Mouse (Mus musculus) CD8-positive naive resting alpha-beta T cell, adult 2 months (primary cell): ENCODE data around the gene Smg6.

Source experiments
- DNase-seq, 2 experiments: peaks; one replicate each; pipeline ENCODE4 v3.0.0; 2022; ENCODE audit warnings: low read depth in 2 of 2, low spot score in 2 of 2

Gene Smg6

DNA sequence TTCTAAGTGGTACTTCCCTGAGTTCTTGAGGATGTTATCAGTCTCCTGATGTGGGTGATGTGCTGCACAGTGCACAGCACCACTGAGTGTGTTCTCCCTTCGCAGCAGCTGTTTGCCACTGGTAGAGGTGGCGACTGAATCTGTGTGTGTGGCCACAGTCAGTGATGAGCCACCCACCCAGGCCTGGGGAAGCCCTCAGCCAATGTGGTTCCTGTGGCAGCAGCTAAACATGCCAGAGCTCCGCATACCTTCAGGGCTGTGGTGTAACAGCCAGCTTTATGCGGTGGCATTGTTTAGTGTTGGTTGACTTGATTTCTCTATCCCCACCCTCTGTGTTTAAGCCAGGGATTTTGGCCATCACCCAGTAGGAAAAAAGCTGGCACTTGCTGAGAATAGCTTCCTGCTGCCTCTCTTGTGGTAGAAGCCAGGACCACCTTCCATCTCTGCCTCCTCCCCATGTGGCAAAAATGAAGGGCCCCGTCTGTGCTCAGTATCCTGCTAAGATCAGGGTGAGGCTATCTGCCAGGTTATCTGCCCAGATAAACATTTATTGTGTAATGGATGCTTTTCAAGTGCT lies 177.2 kb downstream of the Smg6 start:
- no peak for DNase-seq

GRCm38 (mm10) chr11:75106614-75107013 lies 181.0 kb downstream of the Smg6 start:
- DNase-seq: no peak

DNA sequence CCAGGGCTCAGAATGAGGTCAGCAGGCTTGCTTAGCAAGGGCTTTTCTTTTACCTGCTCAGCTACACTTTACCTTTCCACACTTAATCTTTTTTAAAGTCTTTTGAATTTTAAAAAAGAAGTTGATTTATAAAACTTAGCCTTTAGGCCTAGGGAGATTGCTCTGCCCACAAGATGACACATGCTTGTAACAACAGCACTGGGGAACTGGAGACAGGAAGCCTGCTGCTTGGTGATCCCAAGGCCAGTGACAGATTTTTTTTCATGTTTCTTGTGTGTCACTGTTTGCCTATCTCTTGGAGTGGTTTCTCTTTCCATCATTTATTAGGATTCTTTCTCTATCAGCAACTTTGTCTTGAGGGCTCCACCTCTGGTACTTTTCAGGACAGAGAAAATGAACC lies 183.3 kb downstream of the Smg6 start:
- no peak for DNase-seq

DNA sequence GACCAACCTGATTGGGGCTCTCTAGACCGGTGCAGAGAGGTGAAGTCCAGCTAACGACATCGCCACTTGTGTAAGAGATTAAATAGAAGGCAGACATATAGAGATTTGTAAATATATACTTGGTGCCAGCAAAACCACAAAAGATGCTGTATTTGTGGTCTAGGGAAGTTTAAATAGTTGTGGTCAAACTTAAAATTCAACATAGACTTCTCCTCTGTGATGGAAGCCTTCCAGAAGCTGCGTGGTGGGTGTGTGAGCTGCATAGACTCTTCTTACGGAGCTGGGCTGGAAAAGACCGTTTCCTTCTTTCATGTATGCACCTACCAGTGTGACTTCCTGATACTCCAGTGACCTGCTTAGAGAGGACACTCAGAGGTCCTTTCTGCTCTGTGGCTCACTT lies 190.8 kb downstream of the Smg6 start:
- no peak for DNase-seq

DNA sequence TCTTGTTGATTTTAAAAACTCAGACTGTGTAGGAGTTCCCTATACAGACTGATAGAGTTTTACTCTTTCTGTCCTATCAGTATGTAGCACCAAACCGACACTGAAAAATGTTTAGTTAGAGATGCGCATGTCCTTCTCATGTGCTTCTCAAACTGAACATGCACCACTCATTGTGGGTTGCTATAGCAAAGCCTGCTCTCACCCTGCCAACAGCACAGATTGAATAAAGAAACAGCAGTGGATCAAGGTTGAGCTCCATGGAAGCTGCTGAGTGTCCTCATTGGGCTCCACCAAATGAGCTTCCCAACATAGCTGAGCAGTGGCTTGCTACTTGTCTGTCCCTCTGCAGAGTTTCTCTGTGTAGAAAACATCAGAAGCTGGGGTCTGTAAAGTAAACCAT lies 192.5 kb downstream of the Smg6 start:
- no peak for DNase-seq

DNA sequence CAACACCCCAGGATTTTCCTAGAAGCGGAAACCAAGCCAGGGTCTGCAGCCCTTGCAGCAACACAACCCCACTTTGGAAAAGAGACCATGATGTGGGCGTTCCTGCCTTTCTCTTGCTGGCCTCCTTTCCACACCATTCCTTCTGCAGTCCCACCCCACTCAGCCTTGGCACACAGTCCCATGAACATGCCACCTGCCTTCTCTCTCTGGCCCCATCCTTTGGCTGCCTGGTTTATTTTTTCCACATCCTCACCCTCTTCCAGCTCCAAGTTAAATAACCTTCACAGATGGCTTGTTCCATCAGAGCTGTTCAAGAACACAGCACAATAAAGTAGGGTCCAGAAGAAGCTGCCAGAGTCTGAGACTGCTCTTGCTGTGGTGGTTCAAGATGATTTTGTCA lies 193.7 kb downstream of the Smg6 start:
- DNase-seq: no peak

- no peak for DNase-seq
Observed at GRCm38 (mm10) chr11:75119841-75120240, 194.2 kb downstream of the Smg6 start.

DNA sequence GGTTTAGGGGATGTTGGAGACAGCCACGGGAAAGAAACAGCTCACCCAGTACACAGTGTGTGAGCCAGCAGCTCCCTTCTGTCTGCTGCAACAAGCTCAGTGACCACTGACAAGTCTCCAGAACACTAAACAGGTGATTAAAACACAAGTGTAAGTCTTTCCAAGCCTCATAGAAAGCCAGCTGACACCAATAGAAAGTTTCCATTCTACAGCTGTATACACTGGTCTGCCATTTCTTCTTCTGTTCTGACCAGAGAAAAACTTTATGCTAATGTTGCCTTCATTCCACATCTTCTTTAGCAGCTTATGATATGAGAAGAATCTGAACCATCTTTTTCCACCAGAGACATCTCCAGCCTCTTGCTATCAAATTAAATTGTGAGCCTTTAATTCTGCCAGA lies 195.7 kb downstream of the Smg6 start:
- no peak for DNase-seq

GRCm38 (mm10) chr11:75124406-75124805 lies 198.8 kb downstream of the Smg6 start:
- no peak for DNase-seq

- no peak for DNase-seq
Observed at GRCm38 (mm10) chr11:75126384-75126783, 200.8 kb downstream of the Smg6 start.

- no peak for DNase-seq
Observed at GRCm38 (mm10) chr11:75129481-75129880, 203.9 kb downstream of the Smg6 start.

GRCm38 (mm10) chr11:75131300-75131699 lies 205.7 kb downstream of the Smg6 start:
- DNase-seq: no peak

DNA sequence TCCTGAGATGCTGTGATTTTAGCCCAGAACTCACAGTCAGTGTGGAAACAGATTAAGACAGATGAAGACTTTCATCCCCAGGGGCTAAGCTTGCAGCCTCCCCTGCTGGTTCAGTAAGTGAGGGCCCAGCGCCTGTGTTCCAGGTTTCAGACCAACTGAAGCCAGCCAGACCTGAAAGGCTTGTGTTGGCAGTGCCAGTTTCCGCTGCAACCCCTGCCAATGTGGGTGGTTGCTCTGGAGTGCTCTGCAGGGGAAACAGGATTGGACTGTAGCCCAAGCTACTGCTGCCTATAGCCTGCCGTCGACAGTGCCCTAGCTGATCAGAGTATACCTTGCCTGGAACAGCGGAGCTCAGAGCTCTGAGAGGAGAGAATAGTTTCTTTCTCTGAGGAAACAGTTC lies 206.7 kb downstream of the Smg6 start:
- no peak for DNase-seq

GRCm38 (mm10) chr11:75133391-75133790 lies 207.8 kb downstream of the Smg6 start:
- DNase-seq: no peak

DNA sequence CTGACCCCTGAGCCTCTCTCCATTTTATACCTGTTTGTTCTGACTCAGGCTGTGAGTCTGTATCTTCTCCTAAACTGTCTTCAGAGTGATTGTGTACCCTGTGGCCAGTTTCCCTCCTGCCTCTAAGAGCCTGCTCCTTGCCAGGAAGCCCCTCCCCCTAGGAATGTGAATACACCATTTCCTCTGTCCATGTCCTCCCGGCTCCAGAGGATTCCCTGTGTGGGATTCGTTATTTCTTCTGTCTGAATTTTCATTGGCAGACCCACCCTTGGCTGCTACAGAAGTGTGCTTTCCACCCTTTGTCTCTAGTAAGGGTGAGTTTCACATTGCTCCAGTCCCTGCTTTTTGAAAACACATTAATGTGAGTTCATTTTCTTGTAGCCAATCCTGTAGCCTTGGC lies 208.3 kb downstream of the Smg6 start:
- no peak for DNase-seq

- no peak for DNase-seq
Observed at GRCm38 (mm10) chr11:75134485-75135068, 209.0 kb downstream of the Smg6 start.

DNA sequence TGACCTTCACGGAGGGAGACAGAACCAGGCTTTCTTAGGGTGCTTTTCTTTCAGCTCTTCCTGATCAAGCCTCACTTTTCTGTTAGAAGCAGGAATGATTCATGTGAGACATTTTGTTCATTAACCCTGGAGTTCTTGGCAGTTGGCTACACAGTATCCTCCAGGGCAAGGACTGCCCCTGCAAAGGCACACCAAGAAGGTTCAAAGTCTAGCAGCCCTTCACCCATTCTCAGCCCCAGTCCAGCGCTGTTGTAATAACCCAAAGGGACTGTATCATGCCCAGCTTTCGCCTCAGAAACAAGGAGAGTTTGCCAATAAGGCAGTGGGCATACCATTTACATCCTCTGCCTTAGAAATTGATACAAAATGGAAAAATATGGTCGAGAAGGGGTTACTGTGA lies 209.7 kb downstream of the Smg6 start:
- no peak for DNase-seq

- peak in 1 of 2 experiments; percentile 2 for DNase-seq
Observed at GRCm38 (mm10) chr11:75136666-75137398, 211.2 kb downstream of the Smg6 start.

GRCm38 (mm10) chr11:75139122-75139963 lies 213.7 kb downstream of the Smg6 start:
- DNase-seq: no peak

GRCm38 (mm10) chr11:75140431-75140830 lies 214.8 kb downstream of the Smg6 start:
- no peak for DNase-seq

DNA sequence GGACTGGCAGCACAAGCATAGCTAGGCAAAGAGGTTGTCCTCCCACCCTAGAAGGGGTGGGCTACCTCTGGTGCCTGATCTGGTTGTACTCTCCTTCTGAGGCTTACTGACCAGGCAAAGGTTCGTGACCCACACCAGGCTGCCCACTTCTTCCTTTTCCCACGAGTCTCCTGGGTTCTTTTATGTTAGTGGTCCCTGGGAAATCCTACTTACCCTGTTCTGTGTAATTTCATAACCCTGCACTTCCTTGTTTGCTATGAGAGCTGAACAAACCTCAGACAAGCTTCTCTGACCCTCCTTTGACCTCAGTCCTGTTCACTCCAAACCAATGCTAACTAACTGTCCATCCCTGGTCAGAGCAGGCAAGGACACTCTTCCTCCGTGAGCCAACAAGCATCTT lies 215.4 kb downstream of the Smg6 start:
- DNase-seq: no peak

- DNase-seq: no peak
Observed at GRCm38 (mm10) chr11:75141913-75142312, 216.3 kb downstream of the Smg6 start.
